Mouse (Mus musculus) thymus, adult 2 months (tissue): Measurements from ENCODE around the gene Uqcrc1.

ENCODE experiments used
- CTCF ChIP-seq: fragments of 200-500 bp; IDR thresholded peaks from 2 replicates; pipeline ENCODE4 v1.5.1; 2012; ENCODE audit warnings: mild to moderate bottlenecking, control low read depth, low read length, moderate library complexity, borderline replicate concordance; ENCODE audit not compliant: control insufficient read depth, poor library complexity, insufficient read depth; ENCODE audit errors: extremely low read depth
- POLR2A ChIP-seq: fragments of 200-500 bp; IDR thresholded peaks from 2 replicates; pipeline ENCODE4 v1.6.1; 2012; ENCODE audit warnings: mild to moderate bottlenecking, low read length, control low read depth, moderate library complexity; ENCODE audit not compliant: control insufficient read depth, poor library complexity, insufficient read depth; ENCODE audit errors: extremely low read depth

DNA sequence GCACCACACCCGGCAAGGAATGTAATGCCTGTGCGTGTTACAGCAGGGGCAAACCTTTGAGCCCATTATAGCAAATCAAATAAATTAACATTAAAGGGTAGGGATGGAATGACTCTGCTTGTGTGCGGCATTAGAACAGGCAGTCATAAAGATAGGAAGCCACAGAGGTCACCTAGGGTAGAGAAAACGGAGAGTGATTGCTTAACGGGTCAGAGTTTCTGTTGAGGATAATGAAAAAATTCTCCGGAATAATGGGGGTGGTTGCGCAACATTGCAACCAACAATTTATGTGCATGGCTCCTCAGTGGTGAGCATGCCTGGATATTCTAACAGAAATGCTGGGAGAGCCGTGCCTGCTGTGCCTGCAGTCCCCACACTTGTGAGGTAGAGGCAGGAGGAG is 10.5 kb upstream of the Uqcrc1 start:
- TF ChIP-seq CTCF (no peak), POLR2A (no peak)
